Mouse (Mus musculus) lung, adult 2 months (tissue): ENCODE results near the gene Slc35d2. TPM values are rescaled to one million over a fixed set of nuclear protein-coding genes. Genes with fewer than 3 reads are reported as not detected.

ENCODE experiments used
- DNase-seq: peaks from one replicate; pipeline ENCODE4 v3.0.0; 2022
- H3K4me1 ChIP-seq: fragments of 200-500 bp; 2 replicates; pipeline ENCODE4 v1.6.1; 2011; ENCODE audit warnings: low read length; ENCODE audit not compliant: control insufficient read depth, insufficient read depth
- H3K4me3 ChIP-seq: fragments of 200-500 bp; replicated peaks from 2 replicates; pipeline ENCODE3; 2011; ENCODE audit warnings: low read depth, mild to moderate bottlenecking, control low read depth, low read length; ENCODE audit errors: extremely low read depth
- CTCF ChIP-seq: fragments of 200-500 bp; IDR thresholded peaks from 2 replicates; pipeline ENCODE4 v1.5.1; 2011; ENCODE audit warnings: mild to moderate bottlenecking, low read length, control low read depth; ENCODE audit not compliant: insufficient read depth
- POLR2A ChIP-seq: fragments of 200-500 bp; IDR thresholded peaks from 2 replicates; pipeline ENCODE4 v1.6.1; 2011; ENCODE audit warnings: low read depth, mild to moderate bottlenecking, control low read depth, low read length, borderline replicate concordance; ENCODE audit errors: extremely low read depth
- WGBS: fragments of 180-500 bp; shearing (Covaris S2); methylation state at CpG from one replicate; pipeline ENCODE4 v1.1.7; 2018; 5-methylcytosine and 5-hydroxymethylcytosine counted together
- polyA plus RNA-seq: library from polyadenylated mRNA; depleted of rRNA; stranded (reverse); fragments of >200 nt; gene quantifications from 2 replicates; pipeline ENCODE4 v1.2.3, GENCODE M21; 2012

Slc35d2 gene
- polyA plus RNA-seq, 1 experiment = 5.7 TPM

DNA sequence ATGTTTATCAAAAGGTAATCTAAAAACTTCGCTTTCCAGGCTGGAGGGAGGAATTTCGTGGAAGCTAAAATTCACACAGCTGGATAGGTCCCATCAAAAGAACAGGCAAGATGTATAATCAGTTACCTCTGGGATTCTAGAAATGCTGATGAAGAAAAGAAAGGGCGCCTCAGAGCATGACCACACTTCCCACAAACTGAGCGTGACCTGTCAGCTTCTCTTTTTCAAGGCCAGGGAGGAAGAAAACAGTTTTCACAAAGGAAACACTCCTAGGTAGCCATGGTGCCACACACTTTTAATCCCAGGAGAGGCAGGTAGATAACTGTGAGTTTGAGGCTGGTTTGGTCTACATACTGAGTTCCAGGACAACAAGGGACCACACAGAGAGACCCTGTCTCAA, 8.4 kb downstream of the Slc35d2 start:
- no peaks in the 10 kb centered on the region for H3K4me1 ChIP-seq
- no peak overlapping the region for H3K4me3 ChIP-seq
- WGBS = 81% methylated on average over 4 of the region's 4 CpGs
- TF ChIP-seq CTCF (no peak), POLR2A (no peak)
- no peak for DNase-seq

DNA sequence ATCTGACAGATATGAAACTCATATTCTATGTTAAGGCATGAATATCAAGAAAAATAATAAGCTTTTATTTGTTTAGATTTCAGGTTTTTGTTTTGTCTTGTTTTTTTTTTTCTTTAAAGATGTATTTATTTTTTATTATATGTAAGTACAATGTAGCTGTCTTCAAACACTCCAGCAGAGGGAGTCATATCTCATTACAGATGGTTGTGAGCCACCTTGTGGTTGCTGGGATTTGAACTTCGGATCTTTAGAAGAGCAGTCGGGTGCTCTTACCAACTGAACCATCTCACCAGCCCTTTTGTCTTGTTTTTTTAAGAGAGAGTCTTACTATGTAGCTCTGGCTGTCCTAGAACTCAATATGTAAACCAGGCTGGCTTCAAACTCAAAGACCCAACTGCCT, 11.7 kb downstream of the Slc35d2 start:
- no peak for DNase-seq
- TF ChIP-seq POLR2A (no peak), CTCF (no peak)
- 45% methylated on average over 2 of the region's 2 CpGs for WGBS
- Histone ChIP-seq H3K4me1 (no peaks in the 10 kb centered on the region), H3K4me3 (no peak overlapping the region)

DNA sequence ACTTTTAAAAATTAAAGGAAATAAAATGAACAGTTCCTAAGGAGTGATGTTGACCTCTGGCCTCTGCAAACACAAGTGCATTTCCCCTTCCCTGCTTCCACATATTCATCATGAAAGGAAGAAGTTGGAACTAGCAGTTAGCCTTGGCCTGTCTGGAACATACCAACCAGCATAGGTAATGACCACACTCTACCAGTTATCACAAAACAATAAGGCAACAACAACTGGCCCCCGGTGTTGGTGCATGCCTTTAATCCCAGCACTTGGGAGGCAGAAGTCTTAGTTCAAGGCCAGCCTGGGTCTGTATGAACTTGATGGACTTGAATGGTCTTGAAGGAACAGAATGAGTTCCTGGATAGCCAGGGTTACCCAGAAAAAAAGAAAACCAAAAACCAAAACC, 18.7 kb downstream of the Slc35d2 start:
- no peak overlapping the region for H3K4me3 ChIP-seq
- 89% methylated on average over 1 of the region's 1 CpGs for WGBS
- H3K4me1 ChIP-seq = no peaks in the 10 kb centered on the region; the same call in 1 of the 2 replicates
- DNase-seq = no peak
- no peak for TF ChIP-seq CTCF
- no peak for TF ChIP-seq POLR2A

DNA sequence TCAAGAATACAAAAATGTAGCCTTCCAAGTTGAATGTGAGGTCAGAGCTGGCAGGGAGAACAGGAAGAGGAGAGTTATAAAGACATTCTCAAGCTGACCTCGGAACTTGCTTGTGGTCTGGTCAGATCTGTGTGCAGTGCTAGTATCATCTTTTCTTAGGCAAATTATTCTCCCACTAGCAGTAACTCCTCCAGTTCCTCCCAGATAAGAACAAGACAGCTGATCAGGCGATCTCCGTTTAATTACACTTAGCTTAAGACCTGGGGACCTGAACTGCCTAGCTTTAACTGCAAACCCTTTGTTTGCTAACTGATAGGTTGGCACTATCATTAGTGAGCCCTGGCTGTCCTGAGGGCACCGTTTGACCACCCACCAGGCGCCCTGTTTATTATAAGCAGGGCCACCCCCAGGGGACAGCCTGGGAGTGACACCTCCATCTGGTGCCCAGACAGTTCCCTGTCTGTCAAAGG, 20.8 kb downstream of the Slc35d2 start:
- TF ChIP-seq POLR2A (no peak), CTCF (no peak)
- no peaks in the 10 kb centered on the region; the same call in 1 of the 2 replicates for H3K4me1 ChIP-seq
- 41% methylated on average over 5 of the region's 5 CpGs for whole genome bisulfite sequencing
- no peak overlapping the region for H3K4me3 ChIP-seq
- no peak for DNase-seq

DNA sequence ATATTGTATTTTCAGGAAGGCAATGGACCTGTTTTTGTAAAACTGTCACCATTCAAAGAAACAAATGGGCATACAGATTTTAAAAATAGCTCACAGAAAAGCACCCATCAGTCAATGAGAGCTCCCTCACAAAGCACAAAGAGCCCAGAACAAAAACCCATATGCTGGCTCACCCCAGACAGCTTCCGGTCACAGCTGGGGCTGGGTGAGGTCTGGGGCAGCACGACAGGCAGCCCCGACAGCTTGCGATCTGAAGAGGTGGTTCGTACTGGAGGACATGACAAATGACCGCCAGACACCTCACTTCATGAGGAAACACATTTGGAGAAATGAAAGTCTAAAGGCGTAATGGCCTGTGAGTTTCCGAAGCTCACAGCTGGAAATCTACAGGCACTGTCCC, 21.6 kb downstream of the Slc35d2 start:
- no peak overlapping the region for H3K4me3 ChIP-seq
- H3K4me1 ChIP-seq = no peaks in the 10 kb centered on the region; the same call in 1 of the 2 replicates
- no peak for DNase-seq
- 35% methylated on average over 8 of the region's 8 CpGs for WGBS
- TF ChIP-seq CTCF (no peak), POLR2A (no peak)

DNA sequence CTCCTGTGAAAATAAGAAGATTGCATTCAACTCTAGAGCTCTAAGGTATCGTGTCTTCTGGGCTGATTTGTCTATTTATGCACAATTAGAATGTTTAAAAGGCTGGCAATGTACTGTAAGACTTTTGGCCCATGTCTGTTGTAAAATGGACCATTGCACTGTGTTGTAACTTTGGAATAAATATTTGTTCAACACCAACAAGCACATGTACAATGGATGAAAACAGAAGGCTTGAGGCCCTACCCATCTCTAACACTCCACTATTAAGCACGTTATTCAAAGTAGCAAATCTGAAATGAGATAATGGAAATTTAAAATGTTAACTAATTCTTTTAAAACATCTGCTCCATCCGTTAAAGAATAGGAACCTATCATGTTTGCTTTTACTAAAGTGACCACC, 22.1 kb downstream of the Slc35d2 start:
- TF ChIP-seq POLR2A (no peak), CTCF (no peak)
- 39% methylated on average over 3 of the region's 3 CpGs for WGBS
- no peak for DNase-seq
- no peak overlapping the region for H3K4me3 ChIP-seq
- no peaks in the 10 kb centered on the region; the same call in 1 of the 2 replicates for H3K4me1 ChIP-seq

DNA sequence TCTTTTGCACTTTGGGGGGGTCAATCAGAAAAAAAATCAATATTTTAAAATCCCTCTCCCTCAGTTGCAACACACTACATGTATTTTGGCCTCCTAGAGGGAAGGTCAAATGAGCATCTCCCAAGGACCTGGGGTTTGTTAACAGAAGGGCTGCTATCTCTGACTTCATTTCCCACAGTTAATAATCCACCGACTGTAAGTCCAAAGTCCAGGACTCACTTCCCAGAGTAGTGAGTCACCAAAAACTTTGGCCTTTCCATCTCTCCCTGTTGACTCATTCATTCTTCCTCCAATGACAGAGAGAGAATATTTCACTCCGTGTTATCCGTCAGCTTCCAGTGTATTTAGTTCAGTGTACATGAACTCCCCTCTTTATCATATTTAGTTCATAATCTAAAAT, 23.5 kb downstream of the Slc35d2 start:
- no peak for DNase-seq
- TF ChIP-seq POLR2A (no peak), CTCF (no peak)
- Histone ChIP-seq H3K4me3 (no peak overlapping the region), H3K4me1 (no peaks in the 10 kb centered on the region; the same call in 1 of the 2 replicates)
- 70% methylated on average over 3 of the region's 3 CpGs for WGBS

DNA sequence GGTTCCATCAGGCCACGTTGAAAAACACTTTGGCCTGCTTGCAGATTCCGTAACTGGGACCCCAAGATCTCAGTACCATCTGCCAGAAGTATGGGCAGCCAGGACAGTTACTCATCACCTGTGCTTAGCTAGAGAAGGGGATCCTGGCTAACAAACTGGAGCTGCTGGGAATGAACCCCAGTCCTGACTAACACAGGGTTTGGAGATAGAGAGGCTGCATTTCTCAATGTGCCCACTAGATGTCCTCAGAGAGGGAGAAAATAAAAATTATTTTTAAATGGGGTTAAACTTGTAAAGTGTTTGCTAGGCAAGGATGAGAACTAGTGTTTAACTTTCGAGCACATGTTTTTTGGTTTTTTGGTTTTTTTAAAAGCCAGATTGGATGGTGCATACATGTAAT, 29.0 kb downstream of the Slc35d2 start:
- TF ChIP-seq CTCF = no peak
- TF ChIP-seq POLR2A = no peak
- DNase-seq = peak; percentile 21
- WGBS = 65% methylated on average over 3 of the region's 3 CpGs
- H3K4me3 ChIP-seq = no peak overlapping the region
- H3K4me1 ChIP-seq = no peaks in the 10 kb centered on the region

DNA sequence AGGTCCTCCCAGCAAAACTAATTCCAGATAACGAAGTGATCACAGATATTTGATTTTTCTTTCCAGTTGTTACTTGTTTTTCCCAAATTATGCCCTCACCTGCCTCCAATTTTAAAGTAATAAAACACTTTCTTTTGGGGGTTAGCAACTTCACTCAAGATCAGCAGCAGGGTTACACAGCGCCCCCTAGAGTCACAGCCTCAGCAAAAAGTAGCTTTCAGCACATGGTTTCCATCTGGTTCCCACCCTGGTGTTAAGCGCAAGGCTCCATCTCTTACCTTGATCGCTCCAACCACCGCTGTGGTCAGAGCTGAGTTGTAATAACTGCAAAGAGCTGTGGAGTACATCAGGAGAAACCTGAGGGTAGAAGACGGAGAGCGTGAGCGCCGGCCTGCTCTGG, 30.2 kb downstream of the Slc35d2 start:
- TF ChIP-seq POLR2A = no peak
- TF ChIP-seq CTCF = peak; percentile 43; the same call in 1 of the 2 replicates
- Histone ChIP-seq H3K4me1 (no peaks in the 10 kb centered on the region), H3K4me3 (no peak overlapping the region)
- peak; percentile 15 for DNase-seq
- WGBS = 84% methylated on average over 9 of the region's 9 CpGs

DNA sequence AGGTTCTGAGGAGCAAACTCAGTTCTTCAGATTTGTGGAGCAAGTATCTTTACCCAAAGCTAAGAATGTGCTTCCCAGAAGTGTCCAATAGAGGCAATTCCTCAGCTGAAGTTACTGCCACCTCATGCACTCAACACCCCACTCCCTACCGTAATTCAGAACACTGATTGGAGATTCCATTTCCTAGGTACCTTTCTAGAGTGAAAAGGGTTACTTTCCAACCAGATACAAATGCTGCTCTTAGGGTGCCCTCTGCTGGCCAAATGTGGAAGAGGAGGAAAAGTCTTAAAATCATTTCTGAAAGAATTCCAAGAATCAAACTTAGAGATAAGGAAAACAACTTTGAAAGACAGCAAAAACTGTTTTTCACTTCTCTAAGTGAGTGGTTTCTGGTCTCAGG, 35.8 kb downstream of the Slc35d2 start:
- TF ChIP-seq POLR2A (no peak), CTCF (peak; percentile 26; the same call in 1 of the 2 replicates)
- no peak overlapping the region for H3K4me3 ChIP-seq
- peak; percentile 63 for DNase-seq
- 2% methylated on average over 1 of the region's 1 CpGs for WGBS
- no peaks in the 10 kb centered on the region for H3K4me1 ChIP-seq
